Mouse (Mus musculus): ENCODE results near the gene Slc11a1.

- TF ChIP-seq USF1 (IDR thresholded peaks at IDR 0.05; ENCODE audit: low read depth, low read length), result no peak
- TF ChIP-seq POLR2A (IDR thresholded peaks at IDR 0.05; ENCODE audit: control insufficient read depth in 1 of 2, insufficient read depth in 1 of 2, low read depth in 1 of 2, low read length in 2 of 2, poor library complexity in 1 of 2), result no peak
- no peak for TF ChIP-seq GATA1 (IDR thresholded peaks at IDR 0.05; ENCODE audit: low read depth, low read length)
- TF ChIP-seq NELFE (IDR thresholded peaks at IDR 0.05; ENCODE audit: low read depth, low read length), result no peak
- TF ChIP-seq POLR2AphosphoS2 (IDR thresholded peaks at IDR 0.05; ENCODE audit: low read length), result no peak
These were observed 25.5 kb downstream of the Slc11a1 start for GRCm38 (mm10) chr1:74400531-74400930.
